In genomic region chrX:136868061-136869040, GRCm38 (mm10) we compare ENCODE assay signal across 8 mouse cellular contexts. TPM values are rescaled to one million over a fixed set of nuclear protein-coding genes. Genes with fewer than 3 reads are reported as not detected.
A peak's percentile ranks its signal among the peaks of the same experiment; 100 is the strongest.
DNase-seq lines count a peak whose midpoint lies in the region; ATAC-seq and TF ChIP-seq lines count a peak whose summit lies in the region.

Rab9b (minus strand) TSS chrX:136868755.

- peak within 1 kb of the TSS; percentile 34 for H3K4me3 ChIP-seq in kidney, adult 2 months (ENCODE audit: insufficient read depth, low read depth, low read length)
- peak within 1 kb of the TSS; percentile 42 for H3K4me3 ChIP-seq in brown adipose tissue, adult 24 weeks (ENCODE audit: insufficient read depth, low read depth, low read length)
- H3K4me3 ChIP-seq in forebrain, embryonic 12.5 days (replicated peaks) = peak within 1 kb of the TSS; percentile 52
- peak within 1 kb of the TSS; percentile 39 for H3K4me3 ChIP-seq in intestine, embryonic 15.5 days (replicated peaks)
- H3K4me3 ChIP-seq in limb, embryonic 13.5 days = peak within 1 kb of the TSS; percentile 49
- H3K4me3 ChIP-seq in neural tube, embryonic 13.5 days = peak within 1 kb of the TSS; percentile 56

- no peaks in the 10 kb centered on the region for H3K27me3 ChIP-seq in kidney, adult 2 months (replicated peaks; ENCODE audit: control insufficient read depth, insufficient read depth, low read length)
- H3K27me3 ChIP-seq in forebrain, embryonic 12.5 days = 0 out of 2 replicates have a peak, but pooled peaks cover 8% of the 10 kb centered on the region
- H3K27me3 ChIP-seq in intestine, embryonic 15.5 days (replicated peaks) = no peaks in the 10 kb centered on the region
- H3K27me3 ChIP-seq in limb, embryonic 13.5 days = peaks cover 22% of the 10 kb centered on the region
- H3K27me3 ChIP-seq in neural tube, embryonic 13.5 days = no peaks in the 10 kb centered on the region

- TF ChIP-seq CTCF in kidney, adult 2 months (conservative IDR thresholded peaks at IDR 0.05; ENCODE audit: insufficient read depth, insufficient read length, low read depth, low read length) = no peak

- no peak for TF ChIP-seq POLR2A in kidney, adult 2 months (IDR thresholded peaks at IDR 0.05; ENCODE audit: low read depth, low read length)

- H3K9me3 ChIP-seq in forebrain, embryonic 12.5 days = no peaks in the 10 kb centered on the region
- H3K9me3 ChIP-seq in intestine, embryonic 15.5 days = no peaks in the 10 kb centered on the region
- H3K9me3 ChIP-seq in limb, embryonic 13.5 days = no peaks in the 10 kb centered on the region
- no peaks in the 10 kb centered on the region for H3K9me3 ChIP-seq in neural tube, embryonic 13.5 days

- no peak within 1 kb of the TSS for H3K27ac ChIP-seq in kidney, adult 2 months (ENCODE audit: insufficient read depth, low read depth, low read length)
- no peak within 1 kb of the TSS for H3K27ac ChIP-seq in brown adipose tissue, adult 24 weeks (replicated peaks; ENCODE audit: low read depth, low read length)
- H3K27ac ChIP-seq in forebrain, embryonic 12.5 days = no peak within 1 kb of the TSS
- no peak within 1 kb of the TSS for H3K27ac ChIP-seq in intestine, embryonic 15.5 days
- no peak within 1 kb of the TSS for H3K27ac ChIP-seq in limb, embryonic 13.5 days
- H3K27ac ChIP-seq in neural tube, embryonic 13.5 days (replicated peaks) = peak within 1 kb of the TSS; percentile 77

- peak; percentile 89 for ATAC-seq in forebrain, embryonic 12.5 days (ENCODE audit: low FRiP score)
- peak; percentile 83 for ATAC-seq in intestine, embryonic 15.5 days
- peak; percentile 71 for ATAC-seq in limb, embryonic 13.5 days (ENCODE audit: low FRiP score, low read depth)
- ATAC-seq in neural tube, embryonic 13.5 days (ENCODE audit: low read depth) = peak; percentile 96

- peak within 1 kb of the TSS; percentile 50 for H3K9ac ChIP-seq in forebrain, embryonic 12.5 days
- peak within 1 kb of the TSS; percentile 28; the same call in 1 of the 2 replicates for H3K9ac ChIP-seq in intestine, embryonic 15.5 days
- H3K9ac ChIP-seq in limb, embryonic 13.5 days = peak within 1 kb of the TSS; percentile 50
- peak within 1 kb of the TSS; percentile 79 for H3K9ac ChIP-seq in neural tube, embryonic 13.5 days

- 3% methylated on average over 31 of the region's 36 CpGs for WGBS in kidney, adult 2 months
- WGBS in forebrain, embryonic 12.5 days = 29% methylated on average over 19 of the region's 36 CpGs
- 29% methylated on average over 30 of the region's 36 CpGs for WGBS in intestine, embryonic 15.5 days
- 14% methylated on average over 28 of the region's 36 CpGs for WGBS in limb, embryonic 13.5 days
- WGBS in neural tube, embryonic 13.5 days = 18% methylated on average over 31 of the region's 36 CpGs

- no peaks in the 10 kb centered on the region for H3K36me3 ChIP-seq in kidney, adult 2 months (ENCODE audit: control insufficient read depth, insufficient read depth, low read length)
- H3K36me3 ChIP-seq in forebrain, embryonic 12.5 days (replicated peaks) = no peaks in the 10 kb centered on the region
- no peaks in the 10 kb centered on the region for H3K36me3 ChIP-seq in intestine, embryonic 15.5 days
- no peaks in the 10 kb centered on the region for H3K36me3 ChIP-seq in limb, embryonic 13.5 days
- no peaks in the 10 kb centered on the region for H3K36me3 ChIP-seq in neural tube, embryonic 13.5 days

- H3K4me2 ChIP-seq in forebrain, embryonic 12.5 days = peak within 1 kb of the TSS; percentile 62
- H3K4me2 ChIP-seq in intestine, embryonic 15.5 days (replicated peaks) = peak within 1 kb of the TSS; percentile 77
- peak within 1 kb of the TSS; percentile 74 for H3K4me2 ChIP-seq in limb, embryonic 13.5 days (replicated peaks)
- peak within 1 kb of the TSS; percentile 55 for H3K4me2 ChIP-seq in neural tube, embryonic 13.5 days

- no peak for DNase-seq in kidney, adult 2 months
- no peak for DNase-seq in kidney, adult 8-10 months
- DNase-seq in T-cell, adult 2 months (ENCODE audit: low spot score) = no peak

- H3K4me1 ChIP-seq in kidney, adult 2 months (ENCODE audit: control insufficient read depth, insufficient read depth, low read length) = no peaks in the 10 kb centered on the region
- H3K4me1 ChIP-seq in brown adipose tissue, adult 24 weeks (ENCODE audit: control insufficient read depth, insufficient read depth, insufficient read length, low read length) = no peaks in the 10 kb centered on the region; the same call in 1 of the 2 replicates
- no peaks in the 10 kb centered on the region for H3K4me1 ChIP-seq in forebrain, embryonic 12.5 days
- H3K4me1 ChIP-seq in intestine, embryonic 15.5 days (replicated peaks) = no peaks in the 10 kb centered on the region
- no peaks in the 10 kb centered on the region for H3K4me1 ChIP-seq in limb, embryonic 13.5 days
- H3K4me1 ChIP-seq in neural tube, embryonic 13.5 days (replicated peaks) = peaks cover 8% of the 10 kb centered on the region; the same call in 1 of the 2 replicates

RNA-seq across cellular contexts. Expression of gene Rab9b, which starts in this region (rescaled TPM):
- not detected in 2 replicates for polyA plus RNA-seq in kidney, adult 2 months (2012; rRNA removed)
- polyA plus RNA-seq in brown adipose tissue, adult 24 weeks (2012; ENCODE audit: insufficient read depth, insufficient read length, missing spikeins) = not detected in 2 replicates
- polyA plus RNA-seq in forebrain, embryonic 12.5 days (2016; fragmentation: Nextera tagmentation; extraction: Ambion mirVana) = 5.0 and 5.3 TPM in 2 replicates
- 0.40 and 0.43 TPM in 2 replicates for polyA plus RNA-seq in intestine, embryonic 15.5 days (2015; fragmentation: Nextera tagmentation; extraction: Ambion mirVana)
- polyA plus RNA-seq in limb, embryonic 13.5 days (2015; fragmentation: Nextera tagmentation; extraction: Ambion mirVana) = 0.22 and 0.46 TPM in 2 replicates
- polyA plus RNA-seq in neural tube, embryonic 13.5 days (2015; fragmentation: Nextera tagmentation; extraction: Ambion mirVana) = 16.9 and 17.5 TPM in 2 replicates

Comparison
In these comparisons a context has a peak if more than half of its experiments do, and no peak if none do; other contexts are left out.
1. Peak in ATAC-seq, H3K4me3 ChIP-seq, H3K9ac ChIP-seq and H3K4me2 ChIP-seq in intestine, embryonic 15.5 days; RNA of the gene not detected or under 1 TPM.
2. Peak in ATAC-seq, H3K4me3 ChIP-seq, H3K9ac ChIP-seq and H3K4me2 ChIP-seq in limb, embryonic 13.5 days; RNA of the gene not detected or under 1 TPM.
3. H3K9ac ChIP-seq: peak in every context shown above with its lines; median percentile 79 in neural tube, embryonic 13.5 days; 50 in forebrain, embryonic 12.5 days; 50 in limb, embryonic 13.5 days; 28 in intestine, embryonic 15.5 days.